22 mouse cellular contexts compared by ENCODE assay signal in genomic region chr14:25746371-25746770, GRCm38 (mm10). TPM values are rescaled to one million over a fixed set of nuclear protein-coding genes. Genes with fewer than 3 reads are reported as not detected.
DNase-seq lines count a peak whose midpoint lies in the region; ATAC-seq and TF ChIP-seq lines count a peak whose summit lies in the region.
"Had no signal": no experiment of that assay in that cellular context is flagged by ENCODE, and none has a peak within 500 bp of the region (broad histone marks: within the 10 kb centered on the region; RNA-seq: fewer than 3 reads in every experiment).

No protein-coding gene starts in this region.

- H3K36me3 ChIP-seq in heart, embryonic 16.5 days (ENCODE audit: control insufficient read depth, insufficient read depth), result peaks cover under 1% of the 10 kb centered on the region; the same call in 1 of the 2 replicates
- peaks cover 3% of the 10 kb centered on the region; the same call in 1 of the 2 replicates for H3K36me3 ChIP-seq in spleen, adult 2 months (ENCODE audit: control insufficient read depth, insufficient read depth, low read length)
- H3K36me3 ChIP-seq in midbrain, embryonic 11.5 days (ENCODE audit: control insufficient read depth, insufficient read depth, low read length), result no peaks in the 10 kb centered on the region
- H3K36me3 ChIP-seq in kidney, embryonic 16.5 days (ENCODE audit: insufficient read depth, low read length), result no peaks in the 10 kb centered on the region; the same call in 1 of the 2 replicates
- H3K36me3 ChIP-seq: hindbrain, embryonic 15.5 days had no signal

- H3K27ac ChIP-seq in heart, embryonic 16.5 days (ENCODE audit: low read length), result peak overlapping the region; percentile 57
- peak overlapping the region; percentile 91 for H3K27ac ChIP-seq in spleen, adult 2 months (ENCODE audit: insufficient read depth, low read length)
- no peak overlapping the region for H3K27ac ChIP-seq in midbrain, embryonic 11.5 days (ENCODE audit: low read depth, low read length)
- no peak overlapping the region for H3K27ac ChIP-seq in kidney, embryonic 16.5 days (ENCODE audit: low read length)
- H3K27ac ChIP-seq: embryonic facial prominence, embryonic 15.5 days; hindbrain, embryonic 15.5 days; limb, embryonic 12.5 days; neural tube, embryonic 13.5 days had no signal

- no peaks in the 10 kb centered on the region for H3K9me3 ChIP-seq in heart, embryonic 16.5 days (replicated peaks; ENCODE audit: control insufficient read depth, low read length)
- no peaks in the 10 kb centered on the region for H3K9me3 ChIP-seq in midbrain, embryonic 11.5 days (ENCODE audit: control insufficient read depth, low read length)
- H3K9me3 ChIP-seq in kidney, embryonic 16.5 days (ENCODE audit: low read length), result no peaks in the 10 kb centered on the region
- H3K9me3 ChIP-seq: embryonic facial prominence, embryonic 15.5 days; hindbrain, embryonic 15.5 days; limb, embryonic 12.5 days; neural tube, embryonic 13.5 days had no signal

- no peak for TF ChIP-seq POLR2A in spleen, adult 2 months (IDR thresholded peaks at IDR 0.05; ENCODE audit: low read depth, low read length)

- TF ChIP-seq CTCF in spleen, adult 2 months (IDR thresholded peaks at IDR 0.05; ENCODE audit: extremely low read depth, insufficient read depth, insufficient read length, insufficient replicate concordance), result no peak

- DNase-seq in heart, adult 11 months, result peak; percentile 95
- DNase-seq in heart, adult 18-20 months, result no peak
- DNase-seq in heart, postnatal 4 days, result no peak
- DNase-seq in spleen, adult 2 months (ENCODE audit: low read depth in 1 of 2, low spot score in 2 of 2), result no peak
- DNase-seq in spleen, postnatal 10 days (ENCODE audit: low spot score in 2 of 2), result no peak
- DNase-seq in midbrain, embryonic 11.5 days (ENCODE audit: low spot score, missing footprints), result no peak
- DNase-seq: cerebellum, adult 11 months; cerebellum, adult 9-11 months; kidney, adult 9 months; kidney, postnatal 25 days; lung, adult 18-20 months; midbrain, embryonic 14.5 days; retina, postnatal 1 day; right cerebral cortex, postnatal 25 days; thymus, postnatal 14 days had no signal

- H3K4me2 ChIP-seq in heart, embryonic 16.5 days (ENCODE audit: low read depth, low read length), result no peak overlapping the region
- no peak overlapping the region for H3K4me2 ChIP-seq in midbrain, embryonic 11.5 days
- H3K4me2 ChIP-seq in kidney, embryonic 16.5 days (replicated peaks; ENCODE audit: low read depth, low read length), result no peak overlapping the region
- H3K4me2 ChIP-seq: embryonic facial prominence, embryonic 15.5 days; hindbrain, embryonic 15.5 days; limb, embryonic 12.5 days; neural tube, embryonic 13.5 days had no signal

- ATAC-seq in heart, embryonic 16.5 days (replicated peaks; ENCODE audit: extremely low read depth, insufficient read depth, low FRiP score), result no peak
- no peak for ATAC-seq in midbrain, embryonic 11.5 days (ENCODE audit: low FRiP score)
- ATAC-seq in kidney, embryonic 16.5 days (ENCODE audit: low FRiP score, low TSS enrichment), result no peak
- ATAC-seq: forebrain, embryonic 16.5 days had no signal

- no peak overlapping the region for H3K4me3 ChIP-seq in heart, embryonic 16.5 days (ENCODE audit: low read length)
- H3K4me3 ChIP-seq in spleen, adult 2 months (ENCODE audit: extremely low read depth, insufficient read depth, insufficient read length), result no peak overlapping the region
- H3K4me3 ChIP-seq in midbrain, embryonic 11.5 days (ENCODE audit: low read depth, low read length), result no peak overlapping the region
- no peak overlapping the region for H3K4me3 ChIP-seq in kidney, embryonic 16.5 days (ENCODE audit: low read length)
- H3K4me3 ChIP-seq: embryonic facial prominence, embryonic 15.5 days; hindbrain, embryonic 15.5 days; limb, embryonic 12.5 days; neural tube, embryonic 13.5 days had no signal

- no peak overlapping the region for H3K9ac ChIP-seq in heart, embryonic 16.5 days (ENCODE audit: low read length)
- no peak overlapping the region for H3K9ac ChIP-seq in midbrain, embryonic 11.5 days (ENCODE audit: low read length)
- H3K9ac ChIP-seq in kidney, embryonic 16.5 days (replicated peaks; ENCODE audit: low read length), result no peak overlapping the region
- H3K9ac ChIP-seq: embryonic facial prominence, embryonic 15.5 days; hindbrain, embryonic 15.5 days; limb, embryonic 12.5 days; neural tube, embryonic 13.5 days had no signal

- H3K27me3 ChIP-seq in heart, embryonic 16.5 days (ENCODE audit: control insufficient read depth, insufficient read depth, low read length), result no peaks in the 10 kb centered on the region
- no peaks in the 10 kb centered on the region for H3K27me3 ChIP-seq in spleen, adult 2 months (ENCODE audit: control insufficient read depth, insufficient read depth, low read length)
- H3K27me3 ChIP-seq in midbrain, embryonic 11.5 days (ENCODE audit: control insufficient read depth, insufficient read depth, low read length), result no peaks in the 10 kb centered on the region
- H3K27me3 ChIP-seq in kidney, embryonic 16.5 days (ENCODE audit: insufficient read depth, low read length), result no peaks in the 10 kb centered on the region
- H3K27me3 ChIP-seq: embryonic facial prominence, embryonic 15.5 days; hindbrain, embryonic 15.5 days; limb, embryonic 12.5 days; neural tube, embryonic 13.5 days had no signal

- WGBS in heart, embryonic 16.5 days, result 87% methylated on average over 6 of the region's 6 CpGs
- whole genome bisulfite sequencing in spleen, adult 2 months, result 86% methylated on average over 6 of the region's 6 CpGs
- WGBS in midbrain, embryonic 11.5 days, result 84% methylated on average over 6 of the region's 6 CpGs
- 91% methylated on average over 6 of the region's 6 CpGs for WGBS in kidney, embryonic 16.5 days

- peaks cover 64% of the 10 kb centered on the region for H3K4me1 ChIP-seq in heart, embryonic 16.5 days (ENCODE audit: control insufficient read depth, insufficient read depth, low read length)
- H3K4me1 ChIP-seq in spleen, adult 2 months (ENCODE audit: control insufficient read depth, insufficient read depth, insufficient read length), result peaks cover 34% of the 10 kb centered on the region; the same call in 1 of the 2 replicates
- no peaks in the 10 kb centered on the region for H3K4me1 ChIP-seq in midbrain, embryonic 11.5 days (ENCODE audit: control insufficient read depth, insufficient read depth, low read length)
- peaks cover 11% of the 10 kb centered on the region for H3K4me1 ChIP-seq in kidney, embryonic 16.5 days (ENCODE audit: insufficient read depth, low read length)
- H3K4me1 ChIP-seq: hindbrain, embryonic 15.5 days had no signal

RNA-seq across cellular contexts. Expression of gene Zcchc24, which starts 22.5 kb away (rescaled TPM):
- 10 to 100 TPM; 33.9 to 34.9 TPM for total RNA-seq in heart, adult 18-20 months (2021)
- 19.5 and 25.5 TPM in 2 replicates for polyA plus RNA-seq in heart, embryonic 16.5 days (2015; fragmentation: Nextera tagmentation; extraction: Ambion mirVana)
- total RNA-seq in heart, postnatal 4 days (2021), result 10 to 100 TPM; 48.6 to 52.2 TPM
- polyA plus RNA-seq in spleen, adult 2 months (2012; rRNA removed), result 14.9 and 17.4 TPM in 2 replicates
- 10.1 and 11.4 TPM in 2 replicates for polyA plus RNA-seq in midbrain, embryonic 11.5 days (2014; fragmentation: Nextera tagmentation; extraction: Ambion mirVana)
- 12.2 and 17.3 TPM in 2 replicates for polyA plus RNA-seq in kidney, embryonic 16.5 days (2015; fragmentation: Nextera tagmentation; extraction: Ambion mirVana)

RNA-seq across cellular contexts. Expression of gene Ppif, which starts 52.4 kb away (rescaled TPM):
- total RNA-seq in heart, adult 18-20 months (2021), result 100 to 1,000 TPM; 287 to 306 TPM
- 118 and 121 TPM in 2 replicates for polyA plus RNA-seq in heart, embryonic 16.5 days (2015; fragmentation: Nextera tagmentation; extraction: Ambion mirVana)
- total RNA-seq in heart, postnatal 4 days (2021), result 100 to 1,000 TPM; 188 to 208 TPM
- polyA plus RNA-seq in spleen, adult 2 months (2012; rRNA removed), result 50.4 and 68.4 TPM in 2 replicates
- 36.2 and 37.4 TPM in 2 replicates for polyA plus RNA-seq in midbrain, embryonic 11.5 days (2014; fragmentation: Nextera tagmentation; extraction: Ambion mirVana)
- polyA plus RNA-seq in kidney, embryonic 16.5 days (2015; fragmentation: Nextera tagmentation; extraction: Ambion mirVana), result 42.4 and 55.5 TPM in 2 replicates

Comparison
In these comparisons a context has a peak if more than half of its experiments do, and no peak if none do; other contexts are left out.
1. H3K27ac ChIP-seq: peak in heart, embryonic 16.5 days (single experiment) and spleen, adult 2 months (single experiment); none in midbrain, embryonic 11.5 days (single experiment) and kidney, embryonic 16.5 days (single experiment).